Mouse (Mus musculus) embryo, embryonic 10.5 days (tissue): Measurements from ENCODE around the gene Timm10.

Experiments
- DNase-seq: peaks from one replicate; pipeline ENCODE4 v3.0.0-alpha.2; 2015; ENCODE audit warnings: low spot score

The Timm10 gene

DNA sequence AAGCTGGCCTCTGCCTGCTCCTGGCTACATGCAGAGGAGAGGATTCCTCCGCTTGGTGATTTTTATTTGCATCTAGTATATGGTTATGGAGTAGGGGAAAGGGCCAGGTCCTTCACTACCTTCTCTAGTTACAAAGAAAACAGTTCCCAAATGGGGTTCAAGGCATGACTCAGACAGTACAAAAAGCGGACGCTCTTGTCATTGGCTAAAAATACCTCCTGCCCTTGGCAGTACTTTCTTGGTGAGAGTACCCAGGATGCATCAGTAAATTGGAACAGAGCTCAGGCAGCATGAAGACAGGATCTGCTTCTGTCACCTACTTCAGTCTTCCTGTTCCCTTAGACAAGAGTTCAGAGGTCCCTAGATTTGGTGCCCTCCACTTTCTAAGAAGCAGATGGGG lies 6.9 kb upstream of the Timm10 start:
- DNase-seq, result no peak

GRCm38 (mm10) chr2:84822552-84822951 lies 4.2 kb upstream of the Timm10 start, which contains the start of gene Smtnl1:
Gene Smtnl1, minus strand, starts transcription at chr2:84822652.
- DNase-seq, result no peak

- DNase-seq, result peak; percentile 28
These were observed 3.6 kb upstream of the Timm10 start for GRCm38 (mm10) chr2:84823237-84823636.

DNA sequence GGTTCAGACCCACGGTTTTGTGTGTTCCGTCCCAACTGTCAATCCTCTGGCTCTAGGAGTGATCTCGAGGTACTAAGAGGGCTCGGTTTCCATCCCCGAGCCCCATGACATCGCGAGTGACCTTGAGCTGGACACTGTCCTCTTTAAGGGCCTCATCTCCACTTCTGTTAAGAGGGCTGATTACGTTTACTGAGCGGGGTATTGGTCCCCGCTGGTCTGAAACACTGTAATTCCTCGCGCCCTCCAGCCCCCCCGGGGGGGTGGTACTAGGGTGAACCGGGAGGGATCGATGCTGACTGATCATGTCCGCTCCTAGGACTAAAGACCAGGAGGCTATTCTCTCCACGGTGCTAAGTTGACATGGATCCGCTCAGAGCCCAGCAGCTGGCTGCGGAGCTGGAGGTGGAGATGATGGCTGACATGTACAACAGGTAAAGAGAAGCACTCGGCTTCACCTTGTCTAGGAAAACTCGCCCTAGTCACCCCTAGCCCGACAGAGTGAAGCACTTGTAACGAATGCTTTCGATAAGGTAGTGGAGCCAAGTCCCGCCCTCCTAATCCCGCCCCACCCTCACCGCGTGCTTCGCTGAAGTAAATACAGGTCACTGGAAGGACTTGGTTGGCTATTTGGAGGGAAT lies 605 bp downstream of the Timm10 start:
- DNase-seq, result peak; percentile 13

GRCm38 (mm10) chr2:84831666-84832391 lies 5.0 kb downstream of the Timm10 start:
- peak; percentile 93 for DNase-seq

DNA sequence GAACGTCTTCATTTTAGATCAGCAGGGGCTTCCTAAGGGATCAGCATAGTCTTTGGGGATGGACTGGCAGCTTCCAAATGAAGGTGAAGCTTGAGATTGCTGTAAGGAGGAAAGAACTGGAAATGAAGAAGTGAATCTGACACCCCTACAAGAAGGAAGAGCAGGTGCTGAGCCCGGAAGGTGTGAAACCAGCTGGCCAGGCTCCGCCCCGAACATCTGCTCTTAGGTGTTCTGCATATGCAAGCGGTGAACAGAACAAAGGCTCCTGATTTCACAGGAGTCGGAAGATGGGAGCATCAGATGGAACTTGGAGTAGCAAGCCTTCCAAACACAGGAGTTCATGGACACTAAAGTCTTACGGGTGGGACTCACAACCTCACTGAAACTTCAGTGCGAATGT lies 10.3 kb downstream of the Timm10 start:
- DNase-seq, result no peak

- DNase-seq, result no peak
These were observed 11.2 kb downstream of the Timm10 start for GRCm38 (mm10) chr2:84837817-84838592.

DNA sequence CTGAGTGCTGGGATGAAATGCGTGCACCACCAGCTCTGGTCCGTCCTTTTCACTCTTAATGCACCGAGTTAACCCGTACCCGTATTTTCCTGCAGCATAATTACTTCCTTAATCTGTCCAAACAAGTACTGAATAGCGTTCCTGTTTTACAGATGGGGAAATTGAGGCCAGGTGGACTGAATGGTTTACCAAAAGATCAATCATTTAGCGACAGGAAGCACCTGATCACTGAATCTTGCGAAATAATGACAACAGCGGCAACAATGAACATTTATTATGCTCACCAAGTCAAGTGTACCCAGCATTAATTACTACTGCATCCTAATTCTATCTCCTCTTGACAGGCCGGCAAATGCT lies 11.8 kb downstream of the Timm10 start, which contains the start of gene Slc43a1:
Slc43a1 (plus strand) TSS at position 258 of the 357 bp plus-strand sequence.
- peak; percentile 28 for DNase-seq

DNA sequence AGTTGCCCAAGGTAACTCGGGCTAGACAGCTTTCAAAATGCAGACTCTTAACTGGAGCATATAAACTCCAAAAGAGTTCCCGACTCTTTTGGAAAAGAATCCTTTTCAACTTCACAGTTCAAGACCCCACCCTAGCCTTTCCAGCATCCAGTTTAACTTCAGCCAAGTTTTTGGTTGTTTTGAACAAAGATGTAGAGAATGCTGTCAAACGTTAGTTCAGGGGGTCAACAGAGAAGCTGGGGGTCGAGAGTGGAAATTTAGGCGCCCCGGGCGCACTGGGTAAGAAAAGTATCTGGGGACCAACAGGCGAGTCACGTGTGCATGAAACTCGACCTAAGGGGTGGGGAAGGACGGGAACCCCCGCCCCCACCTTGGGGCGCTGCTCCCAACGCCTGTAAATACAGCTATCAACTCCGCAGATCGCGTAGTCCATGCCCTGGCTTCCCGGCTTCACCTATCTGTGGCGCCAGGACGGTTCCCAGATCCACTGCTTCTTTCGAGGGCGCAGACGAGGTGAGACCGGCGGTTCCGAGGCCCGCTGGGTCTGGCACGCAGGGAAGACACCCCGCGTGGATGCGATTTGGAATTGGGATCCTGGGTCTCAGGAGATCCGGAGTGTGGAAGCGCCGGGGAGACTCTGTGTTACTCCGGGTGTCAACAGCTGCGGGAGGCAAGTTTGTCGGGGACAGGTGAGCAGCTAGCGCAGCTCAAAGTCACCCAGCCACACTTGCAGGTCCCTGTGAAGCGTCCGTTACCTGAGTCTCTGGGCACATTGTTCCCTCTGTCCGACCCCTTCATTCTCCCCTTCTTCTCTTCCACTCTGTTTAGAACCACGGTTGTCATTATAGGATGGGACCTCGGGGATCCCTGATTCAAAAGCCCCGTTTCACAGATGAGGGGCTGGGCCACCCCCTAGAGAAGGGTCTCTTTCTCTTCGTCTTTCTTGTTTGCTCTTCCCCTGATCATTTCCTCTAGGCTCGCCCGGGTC lies 12.5 kb downstream of the Timm10 start:
- peak; percentile 74 for DNase-seq

- peak; percentile 91 for DNase-seq
These were observed 13.4 kb downstream of the Timm10 start for GRCm38 (mm10) chr2:84840016-84840747.

DNA sequence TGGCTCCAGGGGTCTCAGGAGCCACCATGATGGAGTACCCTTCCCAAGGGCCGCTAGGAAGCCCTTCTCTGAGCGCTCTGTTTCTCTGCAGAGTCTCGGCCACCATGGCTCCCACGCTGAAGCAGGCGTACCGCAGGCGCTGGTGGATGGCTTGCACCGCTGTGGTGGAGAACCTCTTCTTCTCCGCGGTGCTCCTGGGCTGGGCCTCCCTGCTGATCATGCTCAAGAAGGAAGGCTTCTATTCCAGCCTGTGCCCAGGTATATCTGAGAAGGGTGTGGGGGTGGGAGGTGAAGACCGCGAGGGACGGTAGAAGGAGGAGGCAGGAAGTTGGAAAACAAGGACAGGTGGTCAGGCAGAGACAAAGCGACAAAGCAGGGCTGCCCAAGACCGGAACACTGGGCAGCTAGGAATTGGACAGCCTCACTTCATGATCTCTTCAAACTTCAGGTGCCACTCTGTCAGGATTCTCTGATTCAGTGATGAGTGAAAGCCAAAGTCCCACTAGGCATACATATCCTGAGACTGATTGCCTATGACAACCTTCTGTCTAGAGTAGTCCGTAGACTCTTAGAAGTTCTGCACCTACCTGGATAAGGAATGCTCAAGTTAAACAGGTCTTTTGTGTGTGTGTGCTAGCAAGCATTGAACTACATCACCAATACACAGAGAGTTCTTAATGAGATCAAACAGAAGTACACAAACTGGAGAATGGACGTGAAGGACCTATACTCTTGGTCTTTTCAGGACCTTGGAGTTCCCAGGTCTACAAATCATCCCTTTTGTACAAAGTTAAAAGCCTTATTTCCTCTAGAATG lies 14.2 kb downstream of the Timm10 start:
- DNase-seq, result no peak

GRCm38 (mm10) chr2:84841905-84842304 lies 15.1 kb downstream of the Timm10 start:
- DNase-seq, result no peak

GRCm38 (mm10) chr2:84843654-84844053 lies 16.9 kb downstream of the Timm10 start:
- no peak for DNase-seq

DNA sequence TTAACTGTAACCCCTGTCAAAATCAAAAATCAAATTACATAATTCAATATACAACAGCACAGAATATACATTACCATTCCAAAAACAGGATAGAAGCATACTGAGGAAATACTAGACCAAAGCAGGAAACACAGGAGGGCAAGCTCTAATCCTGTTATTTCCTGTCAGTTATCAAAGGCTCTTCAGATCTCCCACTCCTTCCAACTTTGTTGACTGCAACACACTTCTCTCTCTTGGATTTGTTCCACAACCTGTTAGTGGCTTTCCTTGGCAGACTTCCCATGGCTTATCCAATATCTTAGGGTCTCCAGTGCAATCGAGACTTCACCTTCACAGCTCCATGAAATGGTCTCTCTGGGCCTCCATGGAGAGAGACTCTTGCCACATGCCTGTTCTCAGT lies 18.4 kb downstream of the Timm10 start:
- no peak for DNase-seq

- DNase-seq, result no peak
These were observed 23.8 kb downstream of the Timm10 start for GRCm38 (mm10) chr2:84850407-84851129.

- DNase-seq, result peak; percentile 80
These were observed 24.6 kb downstream of the Timm10 start for GRCm38 (mm10) chr2:84851130-84852040.

GRCm38 (mm10) chr2:84855732-84856131 lies 28.9 kb downstream of the Timm10 start:
- DNase-seq, result peak; percentile 73

GRCm38 (mm10) chr2:84858551-84858950 lies 31.8 kb downstream of the Timm10 start:
- DNase-seq, result no peak
